Mouse (Mus musculus) layer of hippocampus, postnatal 36 days (tissue): ENCODE results near the gene Disp1. TPM values are rescaled to one million over a fixed set of nuclear protein-coding genes. Genes with fewer than 3 reads are reported as not detected.

Experiments used
- DNase-seq, 2 experiments: peaks; one replicate each; pipeline ENCODE4 v3.0.0; 2022
- total RNA-seq, 2 experiments: library from RNA; stranded (reverse); gene quantifications; 2 replicates each; pipeline ENCODE4 v1.2.3; 2021

Gene Disp1
- total RNA-seq, 2 experiments from 2014 or later, result 3.5 to 3.6 TPM

DNA sequence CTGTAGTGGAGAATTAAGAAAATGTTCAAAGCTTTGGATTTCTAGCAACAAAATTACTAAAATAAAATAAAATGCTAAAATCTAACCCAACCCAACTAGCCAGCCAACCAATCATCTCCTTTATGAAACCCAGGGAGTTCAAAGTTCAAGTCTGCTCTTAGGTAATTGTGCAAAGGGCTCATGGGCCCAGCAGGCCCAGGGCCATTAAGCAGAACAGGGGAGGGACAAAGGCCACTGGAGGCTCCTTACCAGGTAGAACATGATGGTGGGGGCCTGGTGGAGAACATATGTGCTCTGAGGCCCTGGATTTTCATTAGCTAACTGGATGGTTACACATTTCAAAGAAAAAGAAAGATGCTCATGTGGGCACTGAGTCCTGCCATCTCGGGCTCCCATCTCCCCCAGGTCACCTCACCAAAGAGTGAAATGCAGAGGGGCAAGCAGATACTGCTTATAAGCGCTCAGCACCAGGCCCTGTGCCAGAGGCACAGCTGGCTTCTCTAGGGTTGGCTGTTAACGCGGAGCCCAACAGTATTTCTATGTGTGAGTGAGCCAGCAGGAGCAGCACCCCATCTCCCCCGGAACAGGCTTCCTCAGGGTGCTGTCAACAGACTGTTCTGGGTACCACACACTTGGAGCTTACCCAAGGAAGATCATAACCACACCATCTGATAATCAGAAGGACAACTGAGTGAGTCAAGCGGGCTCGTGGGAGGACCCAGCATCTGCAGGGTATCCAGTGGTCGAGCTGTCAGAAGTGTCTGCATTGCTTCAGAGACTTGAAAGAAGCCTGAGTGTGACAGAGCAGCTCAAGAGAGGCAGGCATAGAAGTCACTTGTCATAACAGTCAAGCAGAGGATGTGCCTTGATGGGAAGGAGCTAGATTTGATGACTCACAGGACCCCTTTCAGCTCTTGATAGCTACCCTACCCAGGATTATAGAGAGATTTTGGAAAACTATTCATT is 137.0 kb downstream of the Disp1 start:
- peak; percentile 35 to 51 for DNase-seq

DNA sequence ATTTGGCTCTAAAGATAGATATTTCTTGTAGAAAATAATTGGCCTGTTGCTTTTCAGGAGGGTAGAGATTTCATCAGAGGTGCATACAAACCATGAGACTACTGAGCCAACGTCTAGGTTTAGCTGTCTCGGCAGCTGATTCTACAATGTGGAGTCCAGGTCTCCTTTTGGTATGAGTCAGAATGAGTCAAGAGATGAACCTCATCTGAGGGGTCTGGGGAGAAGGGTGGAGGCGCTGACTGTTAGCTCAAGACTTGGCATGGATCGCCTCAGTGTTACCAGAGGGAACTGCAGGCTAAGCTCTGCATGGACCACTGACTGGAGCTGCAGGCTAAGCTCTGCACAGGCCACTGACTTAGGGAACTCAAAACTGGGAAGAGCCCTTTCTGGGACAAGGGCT is 138.9 kb downstream of the Disp1 start:
- no peak for DNase-seq

- no peak for DNase-seq
Measured at GRCm38 (mm10) chr1:183081126-183081525, 140.2 kb downstream of the Disp1 start.

DNA sequence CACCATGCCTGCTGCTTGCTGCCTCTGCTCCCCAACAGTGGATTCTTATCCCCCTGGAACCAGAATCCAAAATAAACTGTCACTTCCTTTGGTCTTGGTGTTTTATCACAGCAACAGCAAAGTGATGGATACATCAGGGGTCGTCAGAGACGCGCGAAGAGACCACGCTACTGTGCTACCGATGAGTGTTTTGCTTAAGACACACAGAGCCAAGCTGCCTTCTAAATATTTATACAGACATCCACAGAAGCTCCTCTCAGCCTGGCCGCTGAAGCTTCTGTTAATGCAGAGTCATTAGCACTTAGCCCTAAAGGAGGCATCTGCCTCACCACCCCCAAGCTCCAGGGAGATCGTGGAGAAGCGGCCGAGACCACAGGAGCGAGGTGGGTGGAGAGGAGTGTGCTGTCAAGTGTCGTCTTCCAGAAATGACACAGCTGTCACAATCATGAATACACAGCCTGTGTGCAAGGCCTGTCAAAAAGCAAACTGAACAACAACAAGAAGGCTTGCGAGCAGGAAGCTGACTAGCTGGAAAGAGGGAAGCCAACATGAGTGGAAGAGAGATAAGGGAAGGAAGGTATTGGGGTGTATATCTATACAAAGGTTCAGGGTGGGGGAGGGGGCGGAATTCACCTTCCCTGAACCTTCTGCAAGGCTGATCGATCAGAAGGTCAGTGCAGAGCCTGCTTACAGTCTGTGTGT is 146.1 kb downstream of the Disp1 start:
- DNase-seq, result peak; percentile 33 to 47

GRCm38 (mm10) chr1:183072263-183073050 is 148.9 kb downstream of the Disp1 start:
- no peak for DNase-seq

GRCm38 (mm10) chr1:183069954-183070649 is 151.2 kb downstream of the Disp1 start:
- DNase-seq, result no peak

GRCm38 (mm10) chr1:183067807-183068206 is 153.5 kb downstream of the Disp1 start:
- no peak for DNase-seq

DNA sequence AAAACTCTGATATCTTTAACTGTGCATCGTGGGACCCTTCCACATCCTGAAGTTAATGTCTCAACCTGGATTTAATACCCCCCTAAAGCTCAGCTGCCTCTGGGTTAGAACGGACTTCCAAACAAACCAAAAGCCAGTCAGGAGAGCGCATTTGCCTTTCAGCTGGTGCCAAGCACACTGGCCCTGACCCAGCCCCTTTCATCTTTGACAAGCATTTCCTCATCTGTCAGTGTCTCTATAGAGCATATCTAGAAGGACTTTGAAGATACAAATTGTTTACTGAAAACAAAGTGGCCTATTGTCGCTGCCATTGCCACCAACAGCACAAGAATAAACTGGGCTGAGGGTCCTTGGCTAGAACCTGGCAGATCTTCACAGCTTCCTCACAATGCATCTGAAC is 154.3 kb downstream of the Disp1 start:
- no peak for DNase-seq

DNA sequence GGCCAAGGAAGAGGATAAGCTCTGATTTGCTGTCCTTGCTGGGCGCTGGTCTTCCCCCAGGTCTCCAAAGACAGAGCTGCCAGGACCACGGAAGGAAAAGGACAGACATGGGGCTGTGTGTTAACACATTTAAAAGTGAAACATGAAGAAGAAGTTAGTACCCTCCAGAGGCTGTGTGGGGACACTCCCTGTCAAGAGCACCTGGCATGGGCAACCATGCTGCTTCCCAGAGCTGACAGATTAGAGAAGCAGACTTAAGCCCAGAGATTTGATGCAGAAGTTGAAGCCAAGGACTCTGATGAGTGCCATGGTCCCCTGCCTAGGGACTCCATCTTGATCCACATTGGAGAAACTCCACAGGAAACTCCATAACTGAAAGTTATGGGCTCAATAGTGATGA is 160.7 kb downstream of the Disp1 start:
- DNase-seq, result no peak

- DNase-seq, result no peak
Measured at GRCm38 (mm10) chr1:183056289-183056655, 165.1 kb downstream of the Disp1 start.

DNA sequence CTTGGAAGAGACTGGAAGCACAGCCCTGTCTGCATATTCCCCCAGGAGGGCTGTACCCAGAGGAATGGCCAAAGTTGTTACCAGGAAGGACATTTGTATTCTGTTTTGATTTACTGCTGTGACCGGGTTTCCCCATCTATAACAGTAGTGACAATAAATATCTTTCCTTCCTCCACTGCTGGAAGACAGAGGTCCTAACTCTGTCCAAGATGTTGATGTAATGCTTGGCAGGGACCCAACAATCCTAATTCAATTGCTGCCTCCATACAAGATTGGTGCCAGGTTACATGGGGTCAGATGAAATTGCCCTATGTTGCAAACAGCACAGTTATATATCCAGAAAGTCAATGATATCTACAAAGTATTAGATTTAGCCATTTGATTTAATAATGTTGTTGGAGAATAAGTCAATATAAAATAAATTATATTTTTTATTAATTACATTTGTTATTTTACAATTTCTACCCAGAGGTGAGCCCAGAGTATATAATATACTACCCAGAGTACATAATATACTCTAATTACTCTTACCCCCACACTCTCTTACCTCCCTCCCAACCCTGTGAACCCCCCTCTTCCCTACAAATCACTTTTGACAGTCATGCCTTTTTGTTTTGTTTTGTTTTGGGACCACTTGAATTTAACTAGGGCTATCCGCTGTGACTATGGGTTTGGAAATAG is 165.6 kb downstream of the Disp1 start:
- no peak for DNase-seq

- DNase-seq, result no peak
Measured at GRCm38 (mm10) chr1:183052663-183053062, 168.7 kb downstream of the Disp1 start.

- DNase-seq, result no peak
Measured at GRCm38 (mm10) chr1:183049295-183049694, 172.0 kb downstream of the Disp1 start.

- no peak for DNase-seq
Measured at GRCm38 (mm10) chr1:183047913-183048523, 173.3 kb downstream of the Disp1 start.

DNA sequence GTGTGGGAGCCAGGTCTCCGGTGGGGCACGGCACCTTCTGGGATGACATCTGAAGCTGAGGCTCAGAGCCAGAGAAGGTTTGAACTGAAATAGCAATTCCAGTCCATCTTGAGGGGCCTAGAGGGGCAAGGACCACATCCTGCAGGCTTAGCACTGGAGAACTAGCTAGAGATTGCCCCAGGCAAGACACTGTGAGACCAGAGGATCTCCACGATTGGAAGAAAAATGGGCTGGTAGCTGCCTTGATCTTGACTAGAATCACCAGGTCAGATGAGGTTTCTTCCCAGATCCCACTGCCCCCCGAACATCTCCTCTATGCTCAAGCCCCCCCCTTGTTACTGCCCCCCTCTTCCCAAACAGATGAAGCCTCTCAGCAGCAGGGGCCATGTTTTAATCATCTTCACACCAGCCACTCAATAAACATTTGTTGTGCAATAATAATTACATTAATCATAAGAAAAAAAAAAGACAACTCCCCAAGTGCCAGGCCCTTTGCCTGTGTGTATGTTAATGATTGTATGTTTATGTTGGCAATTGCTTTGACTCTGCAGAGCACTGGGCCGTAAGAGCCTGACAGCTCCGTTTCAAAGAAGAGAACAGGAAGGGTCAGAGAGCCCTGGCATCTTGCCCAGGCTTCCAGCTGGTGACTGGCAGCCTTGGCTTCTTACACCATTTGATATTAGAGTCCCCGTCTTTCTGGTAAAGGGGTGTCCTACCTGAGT is 174.0 kb downstream of the Disp1 start:
- DNase-seq, result no peak

DNA sequence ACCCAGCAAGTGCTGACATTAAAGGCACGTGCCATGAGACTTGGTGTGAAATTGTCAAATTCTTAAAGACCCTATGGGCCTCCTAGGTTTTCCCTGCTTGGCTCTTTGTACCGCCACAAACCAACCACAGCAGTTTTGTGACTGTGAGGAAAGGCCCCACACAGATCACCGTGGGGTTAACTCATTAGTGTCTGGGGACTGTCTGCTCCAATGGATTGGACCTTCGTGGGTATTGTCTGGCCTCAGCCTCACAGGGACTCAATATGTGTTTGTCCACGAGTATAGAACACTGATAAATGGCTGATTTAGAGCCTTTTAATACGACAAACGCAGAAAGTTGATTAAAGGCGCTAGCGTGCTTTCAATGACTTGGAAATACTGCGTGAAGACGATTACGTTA is 175.2 kb downstream of the Disp1 start:
- DNase-seq, result no peak

- peak in 1 of 2 experiments; percentile 27 for DNase-seq
Measured at GRCm38 (mm10) chr1:183043161-183043812, 178.0 kb downstream of the Disp1 start.

DNA sequence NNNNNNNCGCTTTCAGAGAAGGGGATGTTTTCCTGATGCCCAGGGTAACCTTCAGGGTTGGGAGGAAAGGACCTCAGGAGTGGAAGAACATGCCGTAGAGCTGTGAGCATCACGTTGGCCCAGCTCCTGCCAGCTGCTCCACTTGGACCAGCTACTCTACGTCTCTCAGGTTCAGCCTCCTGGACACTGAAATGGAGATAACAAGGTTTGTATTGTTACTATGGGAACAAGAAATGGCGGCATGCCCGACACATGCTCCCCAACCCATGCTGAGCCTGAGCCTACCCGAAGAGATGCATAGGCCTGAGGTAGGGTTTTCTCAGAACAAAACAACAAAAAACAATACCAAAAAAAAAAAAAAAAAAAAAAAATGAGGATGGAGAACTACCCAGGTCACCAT is 179.6 kb downstream of the Disp1 start:
- no peak for DNase-seq

DNA sequence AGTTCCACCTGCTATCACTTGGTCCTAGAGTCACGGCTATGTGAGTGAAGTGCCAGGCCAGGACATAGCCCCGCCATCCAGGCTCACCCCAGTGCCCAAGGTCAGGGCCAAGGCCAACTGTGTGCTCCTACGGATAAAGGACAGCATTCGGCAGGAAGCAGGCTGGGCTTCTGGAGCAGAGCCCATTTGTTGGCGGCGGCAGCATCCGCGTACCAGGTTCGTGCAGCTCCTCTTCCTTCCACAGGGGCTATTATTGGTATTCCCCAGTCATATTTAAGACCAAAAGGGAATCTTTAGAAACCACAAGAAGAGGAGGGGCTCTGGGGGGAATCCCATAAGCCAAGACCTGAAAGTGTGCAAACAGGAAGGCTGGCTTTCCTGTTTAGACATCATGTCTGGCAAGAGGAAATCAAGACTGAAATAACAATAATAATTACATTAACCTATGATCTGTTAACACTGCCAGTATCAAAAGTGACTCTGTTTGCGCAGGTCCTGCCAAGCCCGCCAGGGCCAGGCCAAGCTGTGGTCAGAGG is 180.4 kb downstream of the Disp1 start:
- DNase-seq, result no peak
